Mouse (Mus musculus) inflammation-experienced regulatory T-cells, adult 6 months (primary cell): Measurements from ENCODE around the gene Ap2s1. TPM values are rescaled to one million over a fixed set of nuclear protein-coding genes. Genes with fewer than 3 reads are reported as not detected.

Source experiments
- polyA plus RNA-seq, 3 experiments: library from polyadenylated mRNA; unstranded; fragments of 100-300 nt; shearing (Covaris generic); gene quantifications; one replicate each; pipeline ENCODE4 v1.2.1; 2017

Ap2s1 gene
- polyA plus RNA-seq, 3 experiments from 2014 or later: 62.5 to 127 (median 72.4) TPM

Other genes with a start within 250 kb of the Ap2s1 start
- gene Arhgap35, start 123.4 kb upstream of the Ap2s1 start, polyA plus RNA-seq: 1 to 10 TPM; 1.4 to 3.9 (median 2.5) TPM
- gene Ceacam15, start 62.7 kb upstream of the Ap2s1 start, polyA plus RNA-seq: 1 to 10 TPM in 2 of 3 experiments, not detected in 1; 1.3 TPM
- gene Ceacam9, start 16.5 kb upstream of the Ap2s1 start, polyA plus RNA-seq: not detected
- gene Slc1a5, start 42.9 kb downstream of the Ap2s1 start, polyA plus RNA-seq: 100 to 1,000 TPM; 134 to 155 (median 155) TPM
- 10 to 100 TPM; 16.1 to 24.1 (median 19.7) TPM for gene Strn4, start 77.5 kb downstream of the Ap2s1 start, polyA plus RNA-seq
- gene Fkrp, start 78.3 kb downstream of the Ap2s1 start, polyA plus RNA-seq: 1 to 10 TPM; 5.7 to 9.6 (median 8.9) TPM
- 10 to 100 TPM; 38.3 to 51.4 (median 47.1) TPM for gene Prkd2, start 104.5 kb downstream of the Ap2s1 start, polyA plus RNA-seq
- not detected for gene Dact3, start 136.9 kb downstream of the Ap2s1 start, polyA plus RNA-seq
- gene Gng8, start 153.4 kb downstream of the Ap2s1 start, polyA plus RNA-seq: not detected
- 1 to 10 TPM; 4.3 to 8.2 (median 7.1) TPM for gene Ptgir, start 168.1 kb downstream of the Ap2s1 start, polyA plus RNA-seq
- 100 to 1,000 TPM in 2 of 3 experiments, 10 to 100 TPM in 1; 51.8 to 255 (median 105) TPM for gene Calm3, start 185.7 kb downstream of the Ap2s1 start, polyA plus RNA-seq
- not detected for gene Pnmal2, start 206.3 kb downstream of the Ap2s1 start, polyA plus RNA-seq
- not detected for gene Pnmal1, start 221.3 kb downstream of the Ap2s1 start, polyA plus RNA-seq
- 1 to 10 TPM; 3.7 to 5.7 (median 5.2) TPM for gene Gm42372, start 244.7 kb downstream of the Ap2s1 start, polyA plus RNA-seq